Mouse (Mus musculus): ENCODE results near the gene Arid3c. TPM values are rescaled to one million over a fixed set of nuclear protein-coding genes. Genes with fewer than 3 reads are reported as not detected.
"Not testable (repeated sequence)": the region's sequence is repeated elsewhere in the genome, so short reads cannot be mapped to it uniquely, and the experiment has no call there.

Gene Arid3c
- total RNA-seq, 2 experiments from 2014 or later: not detected

DNA sequence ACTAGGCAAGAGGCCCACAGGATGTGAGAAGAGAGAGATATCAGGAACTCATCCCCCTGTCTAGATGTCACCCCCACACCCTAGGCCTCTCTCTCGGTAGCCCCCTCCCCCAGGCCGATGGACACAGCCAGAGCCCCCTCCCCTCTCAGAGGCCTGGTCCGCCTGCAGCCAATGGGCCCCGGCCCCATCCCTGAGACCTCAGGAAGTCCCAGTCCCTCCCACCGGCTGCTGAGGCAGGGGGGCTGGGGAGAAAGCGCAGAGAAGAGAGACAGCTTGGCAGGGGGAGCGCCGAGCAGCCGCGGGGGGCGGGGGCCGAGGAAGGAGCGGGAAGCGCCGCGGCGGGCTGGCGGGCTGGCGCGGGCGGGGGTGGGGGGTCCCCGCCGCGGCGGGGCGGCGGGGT is 47.6 kb downstream of the Arid3c start:
- DNase-seq: not testable (repeated sequence)

DNA sequence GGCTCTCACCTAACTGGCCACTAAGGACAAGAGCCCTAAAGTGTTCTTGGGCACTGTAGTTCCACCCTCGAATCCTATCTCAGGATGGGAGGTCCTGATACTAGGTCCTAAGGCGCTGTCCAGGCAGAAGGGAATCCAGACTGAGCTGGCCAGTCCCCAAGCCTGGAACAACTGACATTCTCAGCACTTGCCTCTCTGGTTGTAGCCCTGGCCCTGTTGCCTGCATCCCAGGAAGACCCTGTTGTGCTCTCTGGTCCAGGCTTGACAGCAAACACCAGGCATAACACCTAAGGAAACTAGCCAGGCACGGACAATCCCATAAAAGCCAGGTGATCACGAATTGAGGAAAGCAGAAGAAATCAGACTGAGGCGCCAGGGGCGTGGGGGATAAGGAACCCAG is 48.2 kb downstream of the Arid3c start:
- intact Hi-C loops (cut with DNase I): no loop called here
- DNase-seq: no peak

More for the DNA sequence above, 47.6 kb downstream of the Arid3c start:
- intact Hi-C loops (cut with DNase I): not testable (repeated sequence)

DNA sequence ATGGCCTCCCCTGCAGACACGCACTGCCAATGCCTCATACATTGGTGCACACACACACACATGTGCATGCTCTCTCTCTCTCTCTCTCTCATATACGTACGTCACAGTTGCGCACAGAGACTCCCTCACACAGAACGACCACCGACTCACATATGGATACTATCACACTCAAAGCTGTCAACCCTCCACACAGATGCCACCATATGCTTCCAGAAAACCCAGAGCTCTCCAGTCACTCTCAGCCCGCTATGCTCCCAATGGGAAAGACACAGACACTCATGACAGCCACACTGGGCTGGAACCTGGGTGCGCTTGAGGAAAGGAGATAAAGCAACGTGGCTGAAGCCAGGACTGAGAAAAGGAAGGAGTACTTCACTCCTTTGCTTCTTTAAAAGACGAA is 49.0 kb downstream of the Arid3c start:
- intact Hi-C loops (cut with DNase I): no loop called here

DNA sequence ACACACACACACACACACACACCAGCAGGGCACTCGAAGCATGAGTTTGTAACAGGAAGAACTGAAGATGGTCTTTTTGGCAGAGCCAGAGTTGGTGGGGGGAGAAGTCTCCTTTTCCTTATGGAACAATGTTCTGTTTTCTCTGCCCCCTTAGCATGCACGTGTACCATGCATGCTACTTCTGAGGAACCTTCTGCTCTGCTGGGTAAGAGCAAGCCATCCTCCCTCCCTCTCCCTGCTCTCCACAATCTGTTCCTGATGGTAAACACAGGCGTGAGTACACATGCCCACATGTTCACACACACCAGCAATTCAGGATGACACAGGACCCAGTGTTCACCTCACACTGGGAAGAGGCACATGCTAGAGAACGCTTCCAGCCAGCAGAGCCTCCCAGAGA is 49.8 kb downstream of the Arid3c start:
- no peak for DNase-seq
- intact Hi-C loops (cut with DNase I): no loop called here

More for the DNA sequence above, 49.0 kb downstream of the Arid3c start:
- DNase-seq: no peak

DNA sequence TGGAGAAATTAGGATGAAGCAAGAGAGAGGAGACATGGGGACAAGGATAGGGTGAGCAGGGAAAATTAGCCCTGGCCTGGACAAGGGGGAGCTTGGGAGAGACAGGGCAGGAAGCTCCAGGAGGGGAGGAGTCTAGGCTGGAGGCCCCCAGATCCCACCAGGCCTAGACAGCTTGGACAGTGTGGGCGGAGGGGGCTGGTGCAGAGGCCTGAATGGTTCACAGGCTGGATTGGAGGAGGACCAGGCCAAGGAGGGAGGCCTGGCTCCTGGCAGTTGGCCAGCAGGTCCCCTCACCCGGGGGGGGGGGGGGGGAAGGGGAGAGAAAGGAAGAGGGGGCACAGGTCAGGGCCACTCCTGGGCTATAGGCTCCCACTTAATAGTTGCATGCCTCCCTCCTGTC is 51.7 kb downstream of the Arid3c start:
- intact Hi-C loops (cut with DNase I): no loop called here
- no peak for DNase-seq

DNA sequence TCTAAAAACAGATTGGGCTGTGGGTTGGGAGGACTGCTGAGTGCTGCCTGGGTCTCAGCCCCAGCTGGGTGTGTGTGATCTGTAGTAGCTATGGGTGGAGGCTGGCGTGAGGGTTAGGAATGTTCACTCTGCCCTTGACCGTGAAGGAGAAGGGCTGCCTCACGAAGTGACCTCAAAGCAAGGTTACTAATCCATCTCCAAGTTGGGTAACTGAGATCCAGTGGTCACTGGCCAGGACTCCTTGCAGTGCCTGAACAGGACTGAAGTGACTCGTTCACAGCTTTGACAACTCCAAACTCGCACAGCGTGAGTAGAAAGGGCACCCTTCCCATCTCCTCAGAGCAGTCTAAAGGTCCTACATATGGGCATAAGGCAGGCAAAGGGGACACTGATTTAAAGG is 52.1 kb downstream of the Arid3c start:
- DNase-seq: no peak
- intact Hi-C loops (cut with DNase I): no loop called here

DNA sequence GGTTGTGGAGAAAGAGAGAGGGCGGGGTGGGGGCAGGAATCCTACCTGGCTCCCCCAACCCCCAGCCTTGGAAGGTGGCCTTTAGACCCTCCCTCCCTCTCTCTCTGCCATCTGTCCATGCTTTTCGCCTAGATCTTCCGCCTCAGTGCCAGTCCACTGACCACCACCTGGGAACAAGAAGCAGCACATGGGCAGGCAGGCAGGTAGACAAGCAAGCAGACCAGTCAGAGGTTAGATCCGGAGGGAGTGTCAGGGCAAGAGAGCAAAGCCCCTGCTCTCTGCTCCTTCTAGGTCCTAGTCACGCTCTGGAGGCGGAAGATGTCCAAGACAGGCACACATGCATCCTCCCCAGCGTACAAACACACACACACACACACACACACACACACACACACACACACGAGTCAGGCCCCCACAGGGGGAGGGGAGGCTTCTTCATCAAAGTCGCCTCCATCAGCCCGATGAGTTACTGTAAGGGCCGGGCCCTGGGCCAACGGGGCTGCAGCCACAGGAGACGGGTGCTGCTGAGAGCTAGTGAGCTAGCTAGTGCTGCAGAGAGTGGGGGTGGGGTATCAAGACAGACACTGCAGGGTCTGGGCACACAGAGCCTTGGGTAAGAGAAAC is 53.8 kb downstream of the Arid3c start:
- DNase-seq: peak; percentile 46 to 60
- intact Hi-C loops (cut with DNase I): no loop called here

DNA sequence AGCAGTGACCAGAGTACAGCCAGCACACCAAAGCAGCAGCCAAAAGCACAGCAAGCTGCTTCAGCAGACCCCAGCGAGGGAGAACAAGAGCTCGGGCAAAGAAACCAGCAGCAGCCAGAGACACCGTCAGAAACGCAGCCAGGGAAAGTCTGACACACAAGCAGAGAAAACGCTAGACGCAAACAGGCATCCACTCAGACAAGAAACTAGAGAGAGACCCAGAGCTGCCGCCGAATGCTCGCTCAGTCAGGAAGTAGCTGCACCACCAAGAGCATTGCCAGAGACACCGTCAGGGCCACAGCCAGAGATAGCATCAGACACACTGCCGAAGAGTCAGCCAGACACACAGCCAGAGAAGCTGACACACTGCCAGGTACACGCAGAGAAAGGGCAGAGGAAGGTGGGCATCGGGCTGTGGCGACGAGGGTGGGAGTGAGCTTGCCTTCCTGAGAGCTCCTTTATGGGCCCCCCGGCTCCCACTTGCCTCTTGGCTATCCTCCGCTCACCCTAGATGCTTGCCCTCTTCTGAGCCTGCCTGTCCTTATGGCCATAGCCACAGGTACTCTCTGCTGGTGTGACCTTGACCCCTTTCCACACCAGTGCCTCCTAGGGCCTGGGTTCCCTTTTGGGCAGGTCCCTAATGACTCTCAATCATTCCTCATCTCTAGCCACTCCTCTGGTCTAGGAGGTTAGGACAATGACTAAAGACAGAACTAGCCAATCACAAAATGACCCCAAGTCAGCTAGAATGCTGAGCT is 54.5 kb downstream of the Arid3c start:
- intact Hi-C loops (cut with DNase I): no loop called here
- DNase-seq: no peak

Other genes with a start within 250 kb of the Arid3c start
- 10 to 100 TPM; 10.1 to 10.6 TPM for gene AI464131, start 228.1 kb downstream of the Arid3c start, total RNA-seq (2021)
- gene 1110017D15Rik, start 213.8 kb downstream of the Arid3c start, total RNA-seq (2021): under 1 TPM in 1 of 2 experiments, not detected in 1; 0.31 TPM
- 10 to 100 TPM; 18.6 to 21.8 TPM for gene Fam219a, start 161.6 kb downstream of the Arid3c start, total RNA-seq (2021)
- 1 to 10 TPM in 1 of 2 experiments, under 1 TPM in 1; 0.84 to 1.6 TPM for gene Dnaic1, start 161.4 kb downstream of the Arid3c start, total RNA-seq (2021)
- 1 to 10 TPM; 4.2 to 4.4 TPM for gene Enho, start 90.8 kb downstream of the Arid3c start, total RNA-seq (2021)
- gene Cntfr, start 34.1 kb downstream of the Arid3c start, total RNA-seq (2021): 1 to 10 TPM; 3.3 to 7.5 TPM
- 10 to 100 TPM; 65.3 to 66.2 TPM for gene Il11ra1, start 31.2 kb downstream of the Arid3c start, total RNA-seq (2021)
- gene Rpp25l, start 17.6 kb downstream of the Arid3c start, total RNA-seq (2021): 10 to 100 TPM; 28.0 to 32.1 TPM
- gene Dctn3, start 8.0 kb downstream of the Arid3c start, total RNA-seq (2021): 10 to 100 TPM; 85.9 to 92.3 TPM
- gene Galt, start 24.1 kb upstream of the Arid3c start, total RNA-seq (2021): 10 to 100 TPM; 57.7 to 66.1 TPM
- 10 to 100 TPM; 23.8 to 28.6 TPM for gene Sigmar1, start 25.0 kb upstream of the Arid3c start, total RNA-seq (2021)
- gene Ccl27a, start 43.1 kb upstream of the Arid3c start, total RNA-seq (2021): 10 to 100 TPM; 23.1 to 24.3 TPM
- not detected for gene Gm21541, start 172.5 kb upstream of the Arid3c start, total RNA-seq (2021)
- gene Gm20878, start 210.4 kb upstream of the Arid3c start, total RNA-seq (2021): under 1 TPM; 0.45 to 0.69 TPM
- gene Fam205a4, start 234.9 kb upstream of the Arid3c start, total RNA-seq (2021): under 1 TPM in 1 of 2 experiments, not detected in 1; 0.07 TPM

All from heart, postnatal 10 days (tissue).